Mouse (Mus musculus) CH12.LX (cell line): ENCODE data around the gene Tmem132c. TPM values are rescaled to one million over a fixed set of nuclear protein-coding genes. Genes with fewer than 3 reads are reported as not detected.

ENCODE experiments used
- DNase-seq: peaks from one replicate; pipeline ENCODE4 v3.0.0-alpha.2; 2013; ENCODE audit errors: extremely low read depth
- H3K27ac ChIP-seq: 2 replicates; pipeline ENCODE4 v1.5.1; 2012; ENCODE audit warnings: low read depth, mild to moderate bottlenecking, control low read depth, moderate library complexity; ENCODE audit not compliant: insufficient read depth
- H3K27me3 ChIP-seq: replicated peaks from 2 replicates; pipeline ENCODE3; 2012; ENCODE audit warnings: inconsistent platforms
- H3K36me3 ChIP-seq, 2 experiments: replicated peaks in 1 of 2; 2 replicates each; pipeline versions ENCODE3 to v1.6.1; 2012; ENCODE audit warnings: inconsistent platforms in 1 of 2, low read length in 1 of 2, mild to moderate bottlenecking in 1 of 2, mixed read lengths in 1 of 2, moderate library complexity in 1 of 2; ENCODE audit not compliant: control insufficient read depth in 1 of 2, insufficient read depth in 1 of 2
- H3K4me1 ChIP-seq, 2 experiments: 2 replicates each; pipeline ENCODE4 v1.6.1; 2012; ENCODE audit warnings: inconsistent platforms in 1 of 2, moderate library complexity in 1 of 2; ENCODE audit not compliant: insufficient read depth in 2 of 2, control insufficient read depth in 1 of 2
- H3K4me2 ChIP-seq: 2 replicates; pipeline ENCODE4 v1.6.1; 2012; ENCODE audit warnings: low read depth, mild to moderate bottlenecking, control low read depth; ENCODE audit not compliant: poor library complexity, insufficient read depth, severe bottlenecking
- H3K4me3 ChIP-seq, 3 experiments: fragments of 150-350 bp in 1 of 3; sonication (generic) in 1 of 3; replicated peaks in 1 of 3; 2 replicates each; pipeline versions ENCODE3 to v1.5.1; 2011 to 2012; ENCODE audit warnings: low read depth in 2 of 3, low read length in 2 of 3, mild to moderate bottlenecking in 2 of 3, moderate library complexity in 2 of 3, control low read depth in 1 of 3, improper control_type of control experiment in 1 of 3, inconsistent platforms in 1 of 3, mixed read lengths in 1 of 3; ENCODE audit not compliant: poor library complexity in 1 of 3
- H3K79me2 ChIP-seq: replicated peaks from 2 replicates; pipeline ENCODE4 v1.6.1; 2012; ENCODE audit warnings: mild to moderate bottlenecking, moderate library complexity; ENCODE audit not compliant: control insufficient read depth, poor library complexity, insufficient read depth, severe bottlenecking; ENCODE audit errors: extremely low read depth
- H3K9ac ChIP-seq: 2 replicates; pipeline ENCODE4 v1.6.1; 2012; ENCODE audit warnings: low read depth, mild to moderate bottlenecking, control low read depth, moderate library complexity; ENCODE audit not compliant: insufficient read depth
- H3K9me3 ChIP-seq: replicated peaks from 2 replicates; pipeline ENCODE3; 2012; ENCODE audit warnings: low read length, inconsistent platforms, mixed read lengths
- BHLHE40 ChIP-seq: IDR thresholded peaks from 2 replicates; pipeline ENCODE4 v1.6.1; 2011; ENCODE audit warnings: mild to moderate bottlenecking, low read depth, low read length, improper control_type of control experiment
- CTCF ChIP-seq, 2 experiments: IDR thresholded peaks in 1 of 2; conservative IDR thresholded peaks in 1 of 2; 2 replicates each; pipeline ENCODE4 v1.5.1; 2011 to 2012; ENCODE audit warnings: low read depth in 2 of 2, low read length in 2 of 2, improper control_type of control experiment in 1 of 2, inconsistent platforms in 1 of 2, mild to moderate bottlenecking in 1 of 2, moderate library complexity in 1 of 2
- ELF1 ChIP-seq: IDR thresholded peaks from 2 replicates; pipeline ENCODE4 v1.6.1; 2014; ENCODE audit warnings: low read depth, mild to moderate bottlenecking, inconsistent platforms, low read length, improper control_type of control experiment
- ETS1 ChIP-seq: conservative IDR thresholded peaks from 2 replicates; pipeline ENCODE4 v1.6.1; 2012; ENCODE audit warnings: low read depth, mild to moderate bottlenecking, inconsistent platforms, low read length, improper control_type of control experiment, moderate library complexity
- GABPA ChIP-seq: IDR thresholded peaks from 2 replicates; pipeline ENCODE4 v1.6.1; 2012; ENCODE audit warnings: low read depth, low read length, improper control_type of control experiment, inconsistent platforms; ENCODE audit not compliant: insufficient replicate concordance
- HCFC1 ChIP-seq: IDR thresholded peaks from 2 replicates; pipeline ENCODE4 v1.6.1; 2012; ENCODE audit warnings: low read depth, mild to moderate bottlenecking, inconsistent platforms, low read length, improper control_type of control experiment
- IRF4 ChIP-seq: IDR thresholded peaks from 2 replicates; pipeline ENCODE4 v1.6.1; 2014; ENCODE audit warnings: low read depth, mild to moderate bottlenecking, inconsistent platforms, low read length, improper control_type of control experiment
- JUN ChIP-seq: IDR thresholded peaks from 2 replicates; pipeline ENCODE4 v1.6.1; 2011; ENCODE audit warnings: low read depth, mild to moderate bottlenecking, low read length, improper control_type of control experiment, moderate library complexity; ENCODE audit not compliant: insufficient read depth
- KAT2A ChIP-seq: IDR thresholded peaks from 2 replicates; pipeline ENCODE4 v1.6.1; 2012; ENCODE audit warnings: low read length, improper control_type of control experiment, inconsistent platforms; ENCODE audit not compliant: insufficient replicate concordance
- MAFK ChIP-seq: IDR thresholded peaks from 2 replicates; pipeline ENCODE4 v1.6.1; 2011; ENCODE audit warnings: low read length, improper control_type of control experiment; ENCODE audit not compliant: insufficient replicate concordance
- MAZ ChIP-seq: IDR thresholded peaks from 2 replicates; pipeline ENCODE4 v1.6.1; 2012; ENCODE audit warnings: low read depth, mild to moderate bottlenecking, inconsistent platforms, low read length, improper control_type of control experiment, moderate library complexity
- MXI1 ChIP-seq: IDR thresholded peaks from 2 replicates; pipeline ENCODE4 v1.6.1; 2011; ENCODE audit warnings: mild to moderate bottlenecking, low read depth, low read length, improper control_type of control experiment
- MYC ChIP-seq: IDR thresholded peaks from 2 replicates; pipeline ENCODE4 v1.6.1; 2011; ENCODE audit warnings: low read depth, mild to moderate bottlenecking, improper control_type of control experiment, low read length
- NRF1 ChIP-seq: IDR thresholded peaks from 2 replicates; pipeline ENCODE4 v1.6.1; 2014; ENCODE audit warnings: low read depth, mild to moderate bottlenecking, inconsistent platforms, low read length, improper control_type of control experiment, moderate library complexity
- POLR2A ChIP-seq: IDR thresholded peaks from 2 replicates; pipeline ENCODE4 v1.6.1; 2011; ENCODE audit warnings: low read depth, mild to moderate bottlenecking, improper control_type of control experiment, low read length
- RCOR1 ChIP-seq: conservative IDR thresholded peaks from 2 replicates; pipeline ENCODE4 v1.6.1; 2012; ENCODE audit warnings: low read depth, mild to moderate bottlenecking, inconsistent platforms, low read length, improper control_type of control experiment
- SIN3A ChIP-seq: IDR thresholded peaks from 2 replicates; pipeline ENCODE4 v1.6.1; 2012; ENCODE audit warnings: low read length, improper control_type of control experiment, inconsistent platforms
- SMC3 ChIP-seq: IDR thresholded peaks from 2 replicates; pipeline ENCODE4 v1.6.1; 2011; ENCODE audit warnings: low read depth, low read length, improper control_type of control experiment
- TBP ChIP-seq: conservative IDR thresholded peaks from 2 replicates; pipeline ENCODE4 v1.6.1; 2011; ENCODE audit warnings: low read depth, low read length, improper control_type of control experiment
- UBTF ChIP-seq: IDR thresholded peaks from 2 replicates; pipeline ENCODE4 v1.6.1; 2012; ENCODE audit warnings: low read depth, mild to moderate bottlenecking, inconsistent platforms, low read length, improper control_type of control experiment, moderate library complexity
- USF1 ChIP-seq: IDR thresholded peaks from 2 replicates; pipeline ENCODE4 v1.6.1; 2014; ENCODE audit warnings: low read depth, mild to moderate bottlenecking, inconsistent platforms, low read length, improper control_type of control experiment
- USF2 ChIP-seq: conservative IDR thresholded peaks from 2 replicates; pipeline ENCODE4 v1.6.1; 2011; ENCODE audit warnings: low read depth, low read length, improper control_type of control experiment
- ZC3H11A ChIP-seq: IDR thresholded peaks from 2 replicates; pipeline ENCODE4 v1.6.1; 2012; ENCODE audit warnings: low read depth, mild to moderate bottlenecking, inconsistent platforms, low read length, improper control_type of control experiment
- ZMIZ1 ChIP-seq: IDR thresholded peaks from 2 replicates; pipeline ENCODE4 v1.6.1; 2012; ENCODE audit warnings: low read depth, mild to moderate bottlenecking, inconsistent platforms, low read length, improper control_type of control experiment
- dilution Hi-C: fragments of 300-500 bp; cut with MboI; formaldehyde crosslinking; loops from 2 replicates; pipeline ENCODE4 v1.14.3; 2020; ENCODE audit warnings: low sequenced_read_pairs; ENCODE audit not compliant: extremely low pct_unique_long_range_greater_than_20kb, extremely low pct_ligation_motif_present
- in situ Hi-C: fragments of 300-500 bp; cut with MboI; formaldehyde crosslinking; loops from 3 replicates; pipeline ENCODE4 v1.14.3; 2019; ENCODE audit warnings: low sequenced_read_pairs, low pct_ligation_motif_present, low pct_unique_long_range_greater_than_20kb, mixed read lengths
- polyA plus RNA-seq: library from polyadenylated mRNA; unstranded; fragments of >175 nt; gene quantifications from 2 replicates; pipeline ENCODE4 v1.2.1, GENCODE M21; 2012; ENCODE audit warnings: low read depth; ENCODE audit not compliant: insufficient read length
- total RNA-seq, 2 experiments: library from RNA; depleted of rRNA; stranded (reverse); fragments of 300-350 nt in 1 of 2; fragments of >200 nt in 1 of 2; gene quantifications; 2 replicates each; pipeline ENCODE4 v1.2.3; 2012 to 2014

The Tmem132c gene
- total and polyA plus RNA-seq, 3 experiments = not detected

GRCm38 (mm10) chr5:127239706-127240105 lies 1.9 kb upstream of the Tmem132c start:
- H3K27ac ChIP-seq = no peak overlapping the region
- DNase-seq = no peak
- in situ Hi-C loops = no loop called here
- no peaks in the 10 kb centered on the region for H3K27me3 ChIP-seq
- TF ChIP-seq BHLHE40 (no peak), ZC3H11A (no peak), MAZ (no peak), MYC (no peak), TBP (no peak), RCOR1 (no peak), USF1 (no peak), CTCF (conservative IDR thresholded peaks at IDR 0.05 in 1 of 2, IDR thresholded peaks at IDR 0.05 in 1 of 2; ENCODE audit: low read depth in 2 of 2, low read length in 2 of 2) (no peak), KAT2A (no peak), HCFC1 (no peak), SMC3 (no peak), MXI1 (no peak), NRF1 (no peak), ELF1 (no peak), USF2 (no peak), ZMIZ1 (no peak), POLR2A (no peak)
- H3K4me2 ChIP-seq = no peak overlapping the region
- no peak overlapping the region for H3K9ac ChIP-seq
- no peak overlapping the region for H3K4me3 ChIP-seq
- dilution Hi-C loops = no loop called here
- H3K9me3 ChIP-seq = peaks cover 94% of the 10 kb centered on the region
- no peaks in the 10 kb centered on the region for H3K79me2 ChIP-seq
- no peaks in the 10 kb centered on the region for H3K4me1 ChIP-seq
- H3K36me3 ChIP-seq = no peaks in the 10 kb centered on the region

- TF ChIP-seq RCOR1 (no peak), MAFK (no peak), ELF1 (no peak), SIN3A (no peak), JUN (no peak), CTCF (conservative IDR thresholded peaks at IDR 0.05 in 1 of 2, IDR thresholded peaks at IDR 0.05 in 1 of 2; ENCODE audit: low read depth in 2 of 2, low read length in 2 of 2) (no peak), ETS1 (no peak), ZC3H11A (no peak), SMC3 (no peak), NRF1 (no peak), USF1 (no peak), POLR2A (no peak), IRF4 (no peak), GABPA (no peak), UBTF (no peak), USF2 (no peak)
- TF ChIP-seq, all 38 proteins: peak for 0
- Histone ChIP-seq H3K4me1 (no peaks in the 10 kb centered on the region), H3K79me2 (no peaks in the 10 kb centered on the region), H3K27me3 (no peaks in the 10 kb centered on the region), H3K27ac (no peak overlapping the region), H3K9me3 (peaks cover 90% of the 10 kb centered on the region), H3K36me3 (no peaks in the 10 kb centered on the region), H3K4me2 (no peak overlapping the region), H3K9ac (no peak overlapping the region), H3K4me3 (no peak overlapping the region)
- dilution Hi-C loops = no loop called here
- in situ Hi-C loops = no loop called here
- DNase-seq = no peak
Observed at GRCm38 (mm10) chr5:127240646-127241045, 962 bp upstream of the Tmem132c start.
